Mouse (Mus musculus) heart, adult 9 months (tissue): ENCODE measurements around the gene Mup6.
"Not testable (repeated sequence)": the region's sequence is repeated elsewhere in the genome, so short reads cannot be mapped to it uniquely, and the experiment has no call there.

ENCODE experiments used
- DNase-seq, 2 experiments: peaks; one replicate each; pipeline ENCODE4 v3.0.0; 2022; ENCODE audit warnings: low spot score in 2 of 2

Mup6 gene

GRCm38 (mm10) chr4:59963405-59964344 is at the start of gene Mup6:
Gene Mup6 (plus strand): TSS chr4:59964294.
- no peak for DNase-seq

GRCm38 (mm10) chr4:59914608-59915403 is 49.3 kb upstream of the Mup6 start, which contains the start of gene Slc46a2:
Gene Slc46a2 (minus strand): TSS chr4:59915056.
- no peak for DNase-seq

GRCm38 (mm10) chr4:59917966-59918365 is 46.1 kb upstream of the Mup6 start:
- no peak for DNase-seq

DNA sequence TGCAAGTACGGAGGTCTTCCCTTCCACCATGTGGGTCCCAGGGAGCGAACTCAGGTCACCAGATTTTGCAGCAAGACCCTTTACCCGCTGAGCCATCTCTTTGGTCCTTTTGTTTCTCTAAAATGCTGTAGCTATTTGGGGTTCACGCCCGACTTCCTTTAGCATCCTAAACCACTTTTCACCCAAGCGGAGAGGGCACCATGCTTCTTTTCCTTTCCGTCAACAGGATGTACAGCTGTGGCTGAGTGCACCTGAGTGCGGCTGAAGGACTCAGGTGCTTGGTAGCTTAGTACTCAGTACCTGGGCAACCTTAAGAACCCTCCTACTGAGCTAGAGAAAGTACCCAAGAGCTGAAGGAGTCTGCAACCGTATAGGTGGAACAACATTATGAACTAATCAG is 39.0 kb upstream of the Mup6 start:
- no peak for DNase-seq

DNA sequence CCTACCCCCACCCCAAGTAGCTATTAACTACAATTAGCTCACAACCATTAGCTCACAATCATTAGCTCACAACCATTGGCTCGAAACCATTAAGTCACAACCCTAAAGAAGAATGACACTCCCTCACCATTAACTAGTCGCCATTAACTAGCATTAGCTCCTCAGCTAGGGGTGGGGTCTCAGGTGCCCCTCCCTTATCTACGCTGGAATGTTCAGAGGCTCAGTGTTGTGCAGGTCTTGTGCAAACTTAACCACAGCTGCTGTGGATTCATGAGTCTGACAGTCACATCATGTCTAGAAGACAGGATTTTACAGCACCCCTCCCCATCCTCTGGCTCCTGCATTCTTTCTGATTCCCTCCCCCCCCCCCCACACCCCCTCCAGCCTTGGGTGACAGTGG is 36.4 kb upstream of the Mup6 start:
- no peak for DNase-seq

DNA sequence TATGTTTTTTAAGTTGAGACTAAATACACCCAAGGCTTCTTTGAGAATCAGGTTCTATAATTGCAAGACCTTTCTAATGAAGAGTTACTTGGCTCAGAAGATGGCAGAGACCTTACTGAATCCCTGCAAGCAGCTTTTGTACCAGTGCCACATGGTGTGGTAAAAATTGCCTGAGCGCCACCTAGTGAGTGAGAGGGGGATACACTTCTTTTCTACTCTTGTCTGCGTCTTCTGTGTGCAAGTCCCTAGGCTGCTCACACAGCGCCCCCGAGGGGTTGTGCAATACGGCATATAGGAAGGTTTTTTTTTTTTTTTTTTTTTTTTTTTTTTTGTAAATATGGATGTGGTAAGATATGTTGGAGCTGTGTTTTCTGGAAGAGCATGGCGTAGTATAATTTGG is 35.7 kb upstream of the Mup6 start:
- DNase-seq = peak; percentile 34 to 59

DNA sequence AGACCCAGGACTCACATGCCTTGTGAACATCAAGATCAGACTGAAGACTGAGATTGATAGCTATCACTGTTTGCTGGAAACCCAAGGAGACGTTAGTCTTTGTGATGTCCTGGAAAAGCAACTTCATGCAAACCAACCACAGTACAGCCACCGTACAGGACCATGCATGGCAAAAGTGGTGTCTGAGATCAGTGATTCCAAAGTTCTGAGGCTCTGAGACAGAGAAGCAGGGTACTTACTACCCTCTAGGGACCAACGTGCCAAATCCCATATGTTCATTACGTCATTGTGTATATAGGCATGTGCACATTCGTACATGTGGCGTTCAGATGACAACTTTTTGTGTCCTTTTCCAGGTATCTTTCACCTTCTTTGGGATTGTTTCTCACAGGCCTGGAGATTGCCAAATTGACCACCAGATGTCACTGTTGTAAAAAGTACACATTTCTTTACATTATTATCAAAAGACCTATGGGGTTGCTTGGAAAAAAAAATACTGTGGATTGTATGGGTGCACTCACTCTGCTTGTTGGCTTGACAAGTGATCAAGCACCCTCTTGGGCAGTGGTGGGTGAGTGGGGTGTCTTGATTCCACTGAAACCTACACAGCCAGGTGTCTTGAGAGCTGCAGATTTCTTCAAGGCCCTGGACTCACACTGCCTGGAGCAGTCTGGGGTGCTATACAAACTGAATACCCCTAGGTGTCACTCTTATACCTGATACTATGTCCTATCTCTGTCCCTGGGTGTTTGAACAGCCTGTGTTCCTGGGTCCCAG is 31.4 kb upstream of the Mup6 start:
- no peak for DNase-seq

- no peak for DNase-seq
Observed at GRCm38 (mm10) chr4:59937543-59937942, 26.6 kb upstream of the Mup6 start.

DNA sequence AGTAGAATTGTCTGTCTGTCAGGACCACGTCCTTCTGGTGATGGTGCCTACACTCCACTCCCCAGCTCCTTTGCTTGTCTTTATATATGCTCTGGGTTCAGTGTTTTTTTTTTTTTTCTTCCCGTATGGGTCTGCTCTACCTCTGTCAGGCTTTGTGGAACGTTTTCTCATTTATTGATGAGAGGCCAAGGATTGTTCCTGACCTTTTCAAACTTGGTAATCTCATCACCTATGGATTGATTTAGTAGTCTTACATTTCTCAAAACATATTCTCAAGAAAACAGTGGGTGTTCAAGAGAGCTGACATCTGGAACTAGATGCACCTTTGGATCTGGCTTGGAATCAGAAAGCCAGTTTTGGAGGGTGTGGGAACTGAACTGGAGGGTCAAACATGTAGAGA is 3.5 kb upstream of the Mup6 start, which contains the start of gene Mup4:
Gene Mup4 (minus strand): TSS at position 101 of the 400 bp plus-strand sequence.
- no peak for DNase-seq

GRCm38 (mm10) chr4:59997894-59998293 is 33.8 kb downstream of the Mup6 start:
- not testable (repeated sequence) for DNase-seq

- DNase-seq = not testable (repeated sequence)
Observed at GRCm38 (mm10) chr4:60020141-60020540, 56.0 kb downstream of the Mup6 start.

- not testable (repeated sequence) for DNase-seq
Observed at GRCm38 (mm10) chr4:60029334-60030111, 65.4 kb downstream of the Mup6 start.
